Mouse (Mus musculus): ENCODE results near the gene Gm3138. TPM values are rescaled to one million over a fixed set of nuclear protein-coding genes. Genes with fewer than 3 reads are reported as not detected.
"Not testable (repeated sequence)": the region's sequence is repeated elsewhere in the genome, so short reads cannot be mapped to it uniquely, and the experiment has no call there.

Gm3138 gene
- polyA plus RNA-seq (2012; rRNA removed) = not detected in 2 replicates

- H3K4me3 ChIP-seq (replicated peaks; ENCODE audit: insufficient read depth, low read depth, low read length); H3K27ac ChIP-seq (ENCODE audit: insufficient read depth, low read length); H3K27me3 ChIP-seq (ENCODE audit: control insufficient read depth, insufficient read depth, low read length); DNase-seq; H3K4me1 ChIP-seq (ENCODE audit: control insufficient read depth, insufficient read depth, low read length): not testable (repeated sequence)
- WGBS = no CpG with 5 or more reads among the region's 2 CpGs
Measured at GRCm38 (mm10) chr14:4249331-4249730, at the start of gene Gm3138. Gene Gm3138, plus strand, starts transcription at chr14:4249631.

DNA sequence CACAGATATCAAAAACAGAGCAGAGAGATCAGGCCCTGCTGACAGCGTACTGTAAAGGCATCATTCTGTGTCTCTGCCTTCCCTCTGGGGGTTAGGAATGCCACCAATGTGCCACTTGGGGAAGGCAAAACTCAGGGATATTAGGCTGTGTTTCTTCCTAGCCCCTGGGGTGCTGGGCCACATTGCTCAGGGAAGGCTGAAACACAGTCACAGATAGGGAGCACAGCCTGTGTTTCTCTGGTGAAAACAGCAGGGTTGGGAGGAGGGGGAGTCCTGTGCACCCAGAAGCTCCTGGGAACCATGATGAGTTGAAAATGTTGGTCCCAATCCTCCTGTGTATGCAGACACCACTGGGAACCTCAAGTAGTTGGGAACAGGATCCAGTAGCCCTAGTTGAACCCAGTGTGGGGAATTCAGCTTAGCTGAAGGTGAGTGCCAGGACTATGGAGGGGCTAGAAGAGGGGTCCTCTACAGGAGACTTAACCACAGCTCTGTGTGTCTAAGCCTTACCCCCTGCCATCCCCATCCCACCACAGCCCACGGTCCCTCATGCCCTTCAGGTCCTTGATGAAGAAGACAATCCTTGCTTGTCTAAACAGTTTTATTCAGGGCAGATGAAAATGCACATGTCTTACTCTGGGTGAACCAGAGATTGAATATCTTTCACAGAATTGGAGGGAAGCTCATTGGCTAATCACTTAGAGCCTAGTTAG, 20.0 kb downstream of the Gm3138 start:
- not testable (repeated sequence) for H3K4me3 ChIP-seq (replicated peaks; ENCODE audit: insufficient read depth, low read depth, low read length); DNase-seq; H3K27me3 ChIP-seq (ENCODE audit: control insufficient read depth, insufficient read depth, low read length); H3K27ac ChIP-seq (ENCODE audit: insufficient read depth, low read length); H3K4me1 ChIP-seq (ENCODE audit: control insufficient read depth, insufficient read depth, low read length)
- 82% methylated on average over 2 of the region's 2 CpGs for WGBS

DNA sequence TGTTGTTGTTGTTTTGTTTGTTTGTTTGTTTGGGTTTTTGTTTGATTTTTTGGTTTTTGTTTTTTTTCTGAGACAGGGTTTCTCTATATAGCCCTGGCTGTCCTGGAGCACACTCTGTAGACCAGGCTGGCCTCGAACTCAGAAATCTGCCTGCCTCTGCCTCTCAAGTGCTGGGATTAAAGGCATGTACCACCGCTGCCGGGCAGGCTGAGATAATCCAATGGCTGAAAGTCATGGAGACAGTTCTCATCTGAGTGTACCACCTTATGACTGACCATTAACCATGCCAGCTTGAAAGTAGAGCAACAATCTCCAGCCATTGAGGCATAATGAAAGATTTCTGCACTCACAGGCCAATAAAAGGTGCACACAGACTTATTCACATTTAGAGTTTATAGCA, 30.4 kb downstream of the Gm3138 start:
- not testable (repeated sequence) for H3K27me3 ChIP-seq (ENCODE audit: control insufficient read depth, insufficient read depth, low read length); H3K27ac ChIP-seq (ENCODE audit: insufficient read depth, low read length); H3K4me1 ChIP-seq (ENCODE audit: control insufficient read depth, insufficient read depth, low read length); H3K4me3 ChIP-seq (replicated peaks; ENCODE audit: insufficient read depth, low read depth, low read length)
- WGBS = 85% methylated on average over 3 of the region's 3 CpGs
- peak in 1 of 2 experiments; percentile 10 for DNase-seq

Other genes with a start within 250 kb of the Gm3138 start
- gene Gm5796, start 225.7 kb upstream of the Gm3138 start, polyA plus RNA-seq (2012; rRNA removed) = 0.49 and 0.74 TPM in 2 replicates
- not detected in 2 replicates for gene Gm3115, start 165.5 kb upstream of the Gm3138 start, polyA plus RNA-seq (2012; rRNA removed)
- gene Gm8108, start 139.1 kb upstream of the Gm3138 start, polyA plus RNA-seq (2012; rRNA removed) = 0.90 and 1.1 TPM in 2 replicates
- not detected in 2 replicates for gene Gm3127, start 84.6 kb upstream of the Gm3138 start, polyA plus RNA-seq (2012; rRNA removed)
- gene Gm2974, start 67.1 kb upstream of the Gm3138 start, polyA plus RNA-seq (2012; rRNA removed) = 0.54 and 0.72 TPM in 2 replicates
- gene Gm3149, start 67.7 kb downstream of the Gm3138 start, polyA plus RNA-seq (2012; rRNA removed) = not detected in 2 replicates
- 0.80 and 1.0 TPM in 2 replicates for gene 2610042L04Rik, start 85.1 kb downstream of the Gm3138 start, polyA plus RNA-seq (2012; rRNA removed)
- gene Gm3159, start 147.9 kb downstream of the Gm3138 start, polyA plus RNA-seq (2012; rRNA removed) = not detected in 2 replicates
- gene Gm3164, start 165.8 kb downstream of the Gm3138 start, polyA plus RNA-seq (2012; rRNA removed) = 0.90 and 1.2 TPM in 2 replicates
- 1.1 and 1.4 TPM in 2 replicates for gene Gm3173, start 181.4 kb downstream of the Gm3138 start, polyA plus RNA-seq (2012; rRNA removed)
- gene Gm3182, start 232.1 kb downstream of the Gm3138 start, polyA plus RNA-seq (2012; rRNA removed) = 0.11 and 0.21 TPM in 2 replicates